Mouse (Mus musculus) small intestine, adult 2 months (tissue): Measurements from ENCODE around the gene Gtpbp4. TPM values are rescaled to one million over a fixed set of nuclear protein-coding genes. Genes with fewer than 3 reads are reported as not detected.
"Not testable (repeated sequence)": the region's sequence is repeated elsewhere in the genome, so short reads cannot be mapped to it uniquely, and the experiment has no call there.

Source experiments
- H3K27ac ChIP-seq: fragments of 200-500 bp; 2 replicates; pipeline ENCODE4 v1.5.1; 2012; ENCODE audit warnings: low read depth, low read length, control low read depth, inconsistent platforms; ENCODE audit not compliant: insufficient read depth
- H3K27me3 ChIP-seq: fragments of 200-500 bp; 2 replicates; pipeline ENCODE4 v1.6.1; 2012; ENCODE audit warnings: mild to moderate bottlenecking, moderate library complexity, low read length, inconsistent platforms; ENCODE audit not compliant: control insufficient read depth, insufficient read depth
- H3K36me3 ChIP-seq: fragments of 200-500 bp; 2 replicates; pipeline ENCODE4 v1.6.1; 2012; ENCODE audit warnings: mild to moderate bottlenecking, low read length, control low read depth, inconsistent platforms; ENCODE audit not compliant: control insufficient read depth, insufficient read depth
- H3K4me1 ChIP-seq: fragments of 200-500 bp; 2 replicates; pipeline ENCODE4 v1.6.1; 2012; ENCODE audit warnings: low read length, inconsistent platforms, mixed read lengths; ENCODE audit not compliant: control insufficient read depth, insufficient read depth, insufficient read length
- H3K4me3 ChIP-seq: fragments of 200-500 bp; 2 replicates; pipeline ENCODE4 v1.5.1; 2012; ENCODE audit warnings: low read depth, mild to moderate bottlenecking, control low read depth, inconsistent platforms, low read length, moderate library complexity
- CTCF ChIP-seq: fragments of 200-500 bp; IDR thresholded peaks from 2 replicates; pipeline ENCODE4 v1.5.1; 2012; ENCODE audit warnings: low read depth, mild to moderate bottlenecking, control low read depth, inconsistent platforms, low read length, moderate library complexity, mixed read lengths; ENCODE audit not compliant: insufficient replicate concordance, insufficient read length; ENCODE audit errors: extremely low read depth
- POLR2A ChIP-seq: fragments of 200-500 bp; IDR thresholded peaks from 2 replicates; pipeline ENCODE4 v1.6.1; 2012; ENCODE audit warnings: low read depth, mild to moderate bottlenecking, control low read depth, inconsistent platforms, low read length, moderate library complexity
- WGBS: fragments of 180-500 bp; shearing (Covaris S2); methylation state at CpG from one replicate; pipeline ENCODE4 v1.1.7; 2018; 5-methylcytosine and 5-hydroxymethylcytosine counted together
- polyA plus RNA-seq: library from polyadenylated mRNA; depleted of rRNA; stranded (reverse); fragments of >200 nt; gene quantifications from 2 replicates; pipeline ENCODE4 v1.2.3, GENCODE M21; 2012; rRNA removed

Gtpbp4 gene
- polyA plus RNA-seq, 1 experiment = 1.2 TPM

DNA sequence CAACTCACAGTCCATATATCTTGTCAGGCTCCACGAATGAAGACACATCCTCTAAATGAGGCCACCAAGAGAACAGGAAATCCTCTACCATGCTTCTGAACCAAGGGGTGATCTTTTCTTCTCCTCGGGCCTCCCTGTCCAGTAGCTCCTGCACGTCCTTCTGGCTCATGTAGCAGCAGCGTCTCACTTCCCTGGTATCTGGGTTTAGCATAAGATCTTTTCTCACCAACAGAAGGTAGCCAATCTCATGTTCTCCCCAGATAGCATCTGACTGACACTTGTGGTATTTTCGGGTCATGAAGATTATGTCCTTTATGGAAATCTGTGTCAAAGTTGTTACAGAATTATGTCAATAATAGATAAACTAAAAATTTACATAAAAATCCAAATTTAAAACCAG is 54.2 kb downstream of the Gtpbp4 start:
- not testable (repeated sequence) for H3K27ac ChIP-seq, H3K27me3 ChIP-seq, H3K4me3 ChIP-seq, H3K4me1 ChIP-seq, H3K36me3 ChIP-seq
- 50% methylated on average over 1 of the region's 5 CpGs for WGBS

DNA sequence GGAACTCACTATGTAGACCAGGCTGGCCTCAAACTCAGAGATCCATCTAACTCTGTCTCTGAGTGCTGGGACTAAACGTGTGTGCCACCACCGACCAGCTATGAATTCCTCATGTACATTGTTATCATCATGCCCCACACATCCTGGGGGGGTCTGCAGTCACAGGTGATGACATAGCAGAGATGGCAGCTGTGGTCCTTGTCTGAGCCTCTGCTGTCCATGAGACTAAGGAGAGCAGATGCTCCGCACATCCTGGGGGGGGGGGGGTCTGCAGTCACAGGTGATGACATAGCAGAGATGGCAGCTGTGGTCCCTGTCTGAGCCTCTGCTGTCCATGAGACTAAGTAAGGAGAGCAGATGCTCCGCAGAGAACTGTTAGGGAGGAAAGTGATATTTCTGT is 54.8 kb downstream of the Gtpbp4 start:
- 89% methylated on average over 4 of the region's 4 CpGs for WGBS
- not testable (repeated sequence) for H3K27ac ChIP-seq, H3K27me3 ChIP-seq, H3K4me1 ChIP-seq, H3K4me3 ChIP-seq, H3K36me3 ChIP-seq

DNA sequence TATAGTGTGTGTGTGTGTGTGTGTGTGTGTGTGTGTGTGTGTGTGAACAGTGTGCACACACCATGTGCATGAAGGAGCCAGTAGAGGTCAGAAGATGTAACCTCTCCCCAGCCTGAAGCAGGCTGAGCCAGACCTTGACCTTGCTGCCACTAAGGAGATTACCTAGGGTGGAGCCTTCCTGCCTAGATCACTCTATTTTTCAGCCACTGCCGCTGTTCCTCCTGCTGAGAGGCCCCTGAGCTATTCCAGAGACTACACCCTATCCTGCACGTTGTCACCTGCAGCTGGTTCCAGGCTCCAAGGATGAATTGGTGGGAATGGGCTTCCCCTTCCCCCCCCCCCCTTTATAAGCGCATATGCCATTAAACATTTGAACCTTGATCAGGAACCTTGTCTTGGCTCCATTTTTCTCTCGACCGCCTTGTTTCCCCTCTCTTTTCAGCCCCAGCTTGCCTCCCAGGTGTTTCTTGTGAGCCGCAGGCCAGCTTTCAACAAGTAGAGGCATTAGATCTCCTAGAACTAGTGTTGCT is 58.2 kb downstream of the Gtpbp4 start:
- H3K27ac ChIP-seq, H3K4me3 ChIP-seq, H3K36me3 ChIP-seq, H3K27me3 ChIP-seq, H3K4me1 ChIP-seq: not testable (repeated sequence)
- WGBS = 61% methylated on average over 6 of the region's 6 CpGs

DNA sequence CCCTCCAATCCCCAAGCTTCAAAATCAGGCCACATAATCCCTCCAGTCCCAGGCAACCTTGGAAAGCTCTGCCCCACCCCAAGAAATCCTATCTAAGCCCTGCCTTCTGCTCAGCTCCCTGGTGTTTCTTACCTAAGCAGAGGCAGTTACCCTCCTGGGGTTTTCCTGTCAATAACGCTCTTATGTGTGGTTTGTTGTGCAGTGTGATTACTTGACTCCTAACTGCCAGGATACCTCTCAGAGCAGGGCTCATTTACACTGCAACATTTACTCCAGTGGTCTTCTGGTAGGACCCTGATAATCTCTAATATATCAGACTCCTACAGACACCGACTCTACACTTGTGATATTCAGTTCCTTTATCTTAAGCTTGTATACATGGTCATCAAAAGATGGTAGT is 62.4 kb downstream of the Gtpbp4 start:
- no peaks in the 10 kb centered on the region for H3K36me3 ChIP-seq
- 51% methylated on average over 2 of the region's 2 CpGs for WGBS
- no peaks in the 10 kb centered on the region for H3K4me1 ChIP-seq
- H3K27me3 ChIP-seq = no peaks in the 10 kb centered on the region
- H3K27ac ChIP-seq = no peak overlapping the region
- TF ChIP-seq POLR2A (no peak), CTCF (no peak)
- no peak overlapping the region for H3K4me3 ChIP-seq

Other genes starting within 250 kb of the Gtpbp4 start
- 4.5 and 10.7 TPM in 2 replicates for gene Wdr37, start 124.2 kb downstream of the Gtpbp4 start, polyA plus RNA-seq
- gene Idi1, start 110.6 kb downstream of the Gtpbp4 start, polyA plus RNA-seq = 4.2 and 7.9 TPM in 2 replicates
- gene Gm9745, start 47.9 kb downstream of the Gtpbp4 start, polyA plus RNA-seq = not detected in 2 replicates
- gene Idi2, start 43.2 kb downstream of the Gtpbp4 start, polyA plus RNA-seq = not detected in 2 replicates
- gene Larp4b, start 97.8 kb upstream of the Gtpbp4 start, polyA plus RNA-seq = 8.5 and 18.1 TPM in 2 replicates